Mouse (Mus musculus) kidney, adult 2 months (tissue): ENCODE measurements around the gene Adgrf3.

Source experiments
- CTCF ChIP-seq: fragments of 200-500 bp; conservative IDR thresholded peaks from 2 replicates; pipeline ENCODE4 v1.5.1; 2011; ENCODE audit warnings: low read depth, mild to moderate bottlenecking, control low read depth, low read length, moderate library complexity, mixed read lengths; ENCODE audit not compliant: insufficient read depth, insufficient read length
- POLR2A ChIP-seq: fragments of 200-500 bp; IDR thresholded peaks from one replicate; pipeline ENCODE4 v1.6.1; 2011; ENCODE audit warnings: low read depth, low read length, control low read depth

DNA sequence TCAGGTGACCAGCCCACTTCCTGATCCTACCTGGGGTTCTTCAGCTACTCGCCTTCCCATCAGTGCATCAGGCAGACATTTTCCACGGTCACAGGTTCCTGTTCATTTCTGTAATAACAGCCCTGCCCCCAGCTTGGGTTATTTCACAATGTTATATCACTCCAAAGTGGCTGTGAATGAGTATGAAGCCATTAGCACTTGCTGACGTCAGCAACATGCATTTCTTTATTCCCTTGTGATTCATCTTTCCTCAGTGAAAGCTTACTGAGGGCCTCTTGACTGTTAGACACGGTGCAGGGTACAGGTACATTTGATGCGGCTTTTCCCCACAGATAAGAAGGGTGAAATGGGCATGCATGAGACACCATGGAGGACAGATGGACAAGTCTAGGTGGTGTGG lies 10.4 kb upstream of the Adgrf3 start:
- TF ChIP-seq CTCF (no peak), POLR2A (no peak)
